ENCODE assay signal across 9 mouse cellular contexts in genomic region chr2:60905283-60905682, GRCm38 (mm10). TPM values are rescaled to one million over a fixed set of nuclear protein-coding genes. Genes with fewer than 3 reads are reported as not detected.
DNase-seq lines count a peak whose midpoint lies in the region; ATAC-seq and TF ChIP-seq lines count a peak whose summit lies in the region.
"Had no signal": no experiment of that assay in that cellular context is flagged by ENCODE, and none has a peak within 500 bp of the region (broad histone marks: within the 10 kb centered on the region; RNA-seq: fewer than 3 reads in every experiment).

No protein-coding gene starts in this region.

- intact Hi-C loops in left cerebral cortex, postnatal 14 days (cut with DNase I): loop anchor here (10.0 kb wide), 1 partner anchor 500 kb away; no protein-coding TSS in a partner anchor

- H3K9ac ChIP-seq in heart, postnatal 0 days (replicated peaks; ENCODE audit: low read depth, low read length): no peak overlapping the region
- H3K9ac ChIP-seq in heart, embryonic 11.5 days (ENCODE audit: low read depth, low read length): no peak overlapping the region
- no peak overlapping the region for H3K9ac ChIP-seq in neural tube, embryonic 15.5 days (replicated peaks)
- H3K9ac ChIP-seq in embryonic facial prominence, embryonic 13.5 days: no peak overlapping the region
- no peak overlapping the region for H3K9ac ChIP-seq in stomach, embryonic 14.5 days (replicated peaks; ENCODE audit: low read depth, low read length)

- H3K27ac ChIP-seq in heart, postnatal 0 days (ENCODE audit: low read depth): peak overlapping the region; percentile 64
- H3K27ac ChIP-seq in heart, embryonic 11.5 days (ENCODE audit: low read depth, low read length): no peak overlapping the region
- 0 out of 2 replicates have a peak overlapping the region, but pooled peaks have one; percentile 23 for H3K27ac ChIP-seq in neural tube, embryonic 15.5 days (replicated peaks)
- H3K27ac ChIP-seq in embryonic facial prominence, embryonic 13.5 days: peak overlapping the region; percentile 73
- peak overlapping the region; percentile 44 for H3K27ac ChIP-seq in stomach, embryonic 14.5 days (ENCODE audit: low read length)

- DNase-seq in heart, postnatal 0 days (ENCODE audit: low spot score): peak; percentile 69
- DNase-seq in neural tube, embryonic 10.5 days (ENCODE audit: extremely low spot score, low spot score): no peak
- no peak for DNase-seq in left cerebral cortex, postnatal 14 days (ENCODE audit: low spot score in 2 of 2)
- DNase-seq in testis, postnatal 14 days (ENCODE audit: low spot score): no peak

- 5% methylated on average over 3 of the region's 3 CpGs for WGBS in heart, postnatal 0 days
- WGBS in heart, embryonic 11.5 days (ENCODE audit: insufficient replicate concordance): 15% methylated on average over 3 of the region's 3 CpGs
- 29% methylated on average over 3 of the region's 3 CpGs for WGBS in neural tube, embryonic 15.5 days
- 6% methylated on average over 3 of the region's 3 CpGs for WGBS in embryonic facial prominence, embryonic 13.5 days
- 4% methylated on average over 3 of the region's 3 CpGs for WGBS in stomach, embryonic 14.5 days

- no peak overlapping the region for H3K4me2 ChIP-seq in heart, postnatal 0 days (ENCODE audit: low read depth, low read length)
- no peak overlapping the region for H3K4me2 ChIP-seq in heart, embryonic 11.5 days
- H3K4me2 ChIP-seq in neural tube, embryonic 15.5 days: no peak overlapping the region
- no peak overlapping the region for H3K4me2 ChIP-seq in embryonic facial prominence, embryonic 13.5 days
- H3K4me2 ChIP-seq in stomach, embryonic 14.5 days (replicated peaks; ENCODE audit: low read depth, low read length): no peak overlapping the region

- no peaks in the 10 kb centered on the region for H3K9me3 ChIP-seq in heart, postnatal 0 days (replicated peaks; ENCODE audit: control insufficient read depth, low read length)
- H3K9me3 ChIP-seq in heart, embryonic 11.5 days (replicated peaks; ENCODE audit: control insufficient read depth, low read length): no peaks in the 10 kb centered on the region
- no peaks in the 10 kb centered on the region for H3K9me3 ChIP-seq in neural tube, embryonic 15.5 days (replicated peaks)
- H3K9me3 ChIP-seq in embryonic facial prominence, embryonic 13.5 days: no peaks in the 10 kb centered on the region
- H3K9me3 ChIP-seq in stomach, embryonic 14.5 days (ENCODE audit: control insufficient read depth, low read depth, low read length): no peaks in the 10 kb centered on the region

- H3K36me3 ChIP-seq in heart, postnatal 0 days (replicated peaks; ENCODE audit: control insufficient read depth, insufficient read depth, low read length): no peaks in the 10 kb centered on the region
- no peaks in the 10 kb centered on the region for H3K36me3 ChIP-seq in heart, embryonic 11.5 days (ENCODE audit: control insufficient read depth, insufficient read depth, low read length)
- no peaks in the 10 kb centered on the region for H3K36me3 ChIP-seq in neural tube, embryonic 15.5 days
- no peaks in the 10 kb centered on the region for H3K36me3 ChIP-seq in embryonic facial prominence, embryonic 13.5 days
- H3K36me3 ChIP-seq in stomach, embryonic 14.5 days (ENCODE audit: control insufficient read depth, insufficient read depth, low read length): no peaks in the 10 kb centered on the region

- TF ChIP-seq EP300 in heart, postnatal 0 days (IDR thresholded peaks at IDR 0.05; ENCODE audit: low read depth): no peak

- peak; percentile 59 for TF ChIP-seq CTCF in heart, postnatal 0 days (IDR thresholded peaks at IDR 0.05; ENCODE audit: low read depth)

- H3K27me3 ChIP-seq in heart, postnatal 0 days (ENCODE audit: control insufficient read depth, insufficient read depth, low read length): no peaks in the 10 kb centered on the region
- H3K27me3 ChIP-seq in heart, embryonic 11.5 days (ENCODE audit: control insufficient read depth, insufficient read depth, low read length): no peaks in the 10 kb centered on the region
- no peaks in the 10 kb centered on the region for H3K27me3 ChIP-seq in neural tube, embryonic 15.5 days (replicated peaks)
- no peaks in the 10 kb centered on the region for H3K27me3 ChIP-seq in embryonic facial prominence, embryonic 13.5 days
- no peaks in the 10 kb centered on the region for H3K27me3 ChIP-seq in stomach, embryonic 14.5 days (ENCODE audit: control insufficient read depth, insufficient read depth, low read length)

- ATAC-seq in heart, postnatal 0 days (ENCODE audit: insufficient read depth, low read depth): no peak
- no peak for ATAC-seq in heart, embryonic 11.5 days (replicated peaks; ENCODE audit: insufficient number of reproducible peaks, low FRiP score, low TSS enrichment)
- ATAC-seq in neural tube, embryonic 15.5 days (ENCODE audit: low FRiP score): no peak
- ATAC-seq in embryonic facial prominence, embryonic 13.5 days (ENCODE audit: insufficient number of reproducible peaks, insufficient read depth, low FRiP score, low TSS enrichment, low read depth): no peak
- ATAC-seq in stomach, embryonic 14.5 days (ENCODE audit: insufficient number of reproducible peaks, insufficient read depth, low FRiP score, low read depth): no peak

- no peak overlapping the region for H3K4me3 ChIP-seq in heart, postnatal 0 days (ENCODE audit: low read depth, low read length)
- H3K4me3 ChIP-seq in heart, embryonic 11.5 days (ENCODE audit: low read depth, low read length): no peak overlapping the region
- H3K4me3 ChIP-seq in neural tube, embryonic 15.5 days (replicated peaks): no peak overlapping the region
- no peak overlapping the region for H3K4me3 ChIP-seq in embryonic facial prominence, embryonic 13.5 days
- H3K4me3 ChIP-seq in stomach, embryonic 14.5 days (ENCODE audit: low read depth, low read length): no peak overlapping the region
- H3K4me3 ChIP-seq: erythroblast, embryonic 14.5 days had no signal

- peaks cover 55% of the 10 kb centered on the region for H3K4me1 ChIP-seq in heart, postnatal 0 days (ENCODE audit: control insufficient read depth, insufficient read depth)
- H3K4me1 ChIP-seq in heart, embryonic 11.5 days (ENCODE audit: control insufficient read depth, insufficient read depth, low read length): peaks cover 31% of the 10 kb centered on the region
- no peaks in the 10 kb centered on the region for H3K4me1 ChIP-seq in neural tube, embryonic 15.5 days
- H3K4me1 ChIP-seq in embryonic facial prominence, embryonic 13.5 days: peaks cover 23% of the 10 kb centered on the region
- H3K4me1 ChIP-seq in stomach, embryonic 14.5 days (ENCODE audit: control insufficient read depth, insufficient read depth, low read length): 0 out of 2 replicates have a peak, but pooled peaks cover 7% of the 10 kb centered on the region

RNA-seq across cellular contexts. Expression of gene Rbms1, which starts 57.7 kb away (rescaled TPM):
- 56.2 and 84.1 TPM in 2 replicates for total RNA-seq in heart, postnatal 0 days (2014; rRNA removed; ENCODE audit: low replicate concordance)
- polyA plus RNA-seq in heart, postnatal 0 days (2015; fragmentation: Nextera tagmentation; extraction: Ambion mirVana): 52.8 and 55.6 TPM in 2 replicates
- 101 and 121 TPM in 2 replicates for polyA plus RNA-seq in heart, embryonic 11.5 days (2014; fragmentation: Nextera tagmentation; extraction: Ambion mirVana)
- polyA plus RNA-seq in neural tube, embryonic 15.5 days (2015; fragmentation: Nextera tagmentation; extraction: Ambion mirVana): 65.2 and 84.1 TPM in 2 replicates
- polyA plus RNA-seq in embryonic facial prominence, embryonic 13.5 days (2015; fragmentation: Nextera tagmentation; extraction: Ambion mirVana): 117 and 118 TPM in 2 replicates
- polyA plus RNA-seq in stomach, embryonic 14.5 days (2014; fragmentation: Nextera tagmentation; extraction: Ambion mirVana): 138 and 146 TPM in 2 replicates
- total RNA-seq in left cerebral cortex, postnatal 14 days (2021): 10 to 100 TPM; 23.8 to 24.8 TPM
